Mouse (Mus musculus): ENCODE data around the gene Olfr126. TPM values are rescaled to one million over a fixed set of nuclear protein-coding genes. Genes with fewer than 3 reads are reported as not detected.

The Olfr126 gene
- polyA plus RNA-seq (2014; fragmentation: Nextera tagmentation; extraction: Ambion mirVana): not detected in 2 replicates

DNA sequence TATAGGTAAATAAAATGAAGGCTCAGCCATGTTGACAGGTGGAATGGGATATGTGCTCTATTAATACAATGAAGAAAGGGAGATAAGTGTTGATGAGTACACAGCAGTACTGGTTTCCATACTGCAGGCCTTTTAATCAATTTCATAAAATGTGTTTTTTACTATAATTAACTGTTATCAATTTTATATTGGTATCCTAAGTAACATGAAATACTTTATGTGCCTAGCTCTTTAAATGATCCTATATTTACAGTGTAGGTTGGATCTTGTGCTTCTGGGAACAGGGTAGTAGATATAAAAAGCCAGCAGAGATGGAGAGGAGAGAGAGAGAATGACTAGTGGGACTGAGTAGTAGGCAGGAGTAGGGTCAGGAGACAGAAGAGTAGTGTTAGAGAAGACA is at the start of gene Olfr126:
TSS of gene Olfr126 (plus strand) at position 301 of the 400 bp plus-strand sequence.
- ATAC-seq (ENCODE audit: low read depth): no peak
- Histone ChIP-seq H3K27ac (ENCODE audit: low read depth, low read length) (no peak within 1 kb of the TSS), H3K4me1 (ENCODE audit: control insufficient read depth, insufficient read depth, low read length) (no peaks in the 10 kb centered on the region), H3K4me2 (ENCODE audit: low read depth, low read length) (no peak within 1 kb of the TSS), H3K36me3 (ENCODE audit: control insufficient read depth, insufficient read depth, low read length) (no peaks in the 10 kb centered on the region), H3K9ac (replicated peaks; ENCODE audit: low read depth, low read length) (no peak within 1 kb of the TSS), H3K27me3 (ENCODE audit: control insufficient read depth, insufficient read depth, low read length) (no peaks in the 10 kb centered on the region), H3K4me3 (ENCODE audit: low read depth, low read length) (no peak within 1 kb of the TSS), H3K9me3 (ENCODE audit: control insufficient read depth, low read length) (no peaks in the 10 kb centered on the region)

DNA sequence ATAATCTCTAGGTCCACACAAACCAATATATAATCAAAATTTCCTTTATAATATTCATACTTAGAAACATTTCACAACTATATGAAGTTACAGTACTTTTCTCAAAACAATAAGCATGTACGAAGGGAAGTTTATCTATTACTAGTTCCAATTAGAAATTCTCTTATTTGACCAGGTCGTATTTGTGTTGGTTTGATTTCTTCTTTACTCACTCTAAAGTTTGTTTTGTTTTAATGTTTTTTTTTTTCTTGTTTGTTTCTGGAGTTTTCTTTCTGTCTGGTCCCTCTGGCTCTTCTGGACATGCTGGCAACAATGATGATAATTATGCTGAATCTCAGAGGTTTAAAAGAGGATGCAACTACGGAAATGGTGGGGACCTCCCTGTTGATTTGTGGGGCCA is 47.7 kb upstream of the Olfr126 start, which contains the start of gene Olfr124:
TSS of gene Olfr124 (plus strand) at position 301 of the 400 bp plus-strand sequence.
- no peaks in the 10 kb centered on the region for H3K9me3 ChIP-seq (ENCODE audit: control insufficient read depth, low read length)
- no peak within 1 kb of the TSS for H3K4me3 ChIP-seq (ENCODE audit: low read depth, low read length)
- no peak within 1 kb of the TSS for H3K27ac ChIP-seq (ENCODE audit: low read depth, low read length)
- no peaks in the 10 kb centered on the region for H3K27me3 ChIP-seq (ENCODE audit: control insufficient read depth, insufficient read depth, low read length)
- no peak within 1 kb of the TSS for H3K4me2 ChIP-seq (ENCODE audit: low read depth, low read length)
- H3K9ac ChIP-seq (replicated peaks; ENCODE audit: low read depth, low read length): no peak within 1 kb of the TSS
- H3K36me3 ChIP-seq (ENCODE audit: control insufficient read depth, insufficient read depth, low read length): no peaks in the 10 kb centered on the region
- no peaks in the 10 kb centered on the region for H3K4me1 ChIP-seq (ENCODE audit: control insufficient read depth, insufficient read depth, low read length)
- 89% methylated on average over 3 of the region's 3 CpGs for WGBS
- ATAC-seq (ENCODE audit: low read depth): no peak

DNA sequence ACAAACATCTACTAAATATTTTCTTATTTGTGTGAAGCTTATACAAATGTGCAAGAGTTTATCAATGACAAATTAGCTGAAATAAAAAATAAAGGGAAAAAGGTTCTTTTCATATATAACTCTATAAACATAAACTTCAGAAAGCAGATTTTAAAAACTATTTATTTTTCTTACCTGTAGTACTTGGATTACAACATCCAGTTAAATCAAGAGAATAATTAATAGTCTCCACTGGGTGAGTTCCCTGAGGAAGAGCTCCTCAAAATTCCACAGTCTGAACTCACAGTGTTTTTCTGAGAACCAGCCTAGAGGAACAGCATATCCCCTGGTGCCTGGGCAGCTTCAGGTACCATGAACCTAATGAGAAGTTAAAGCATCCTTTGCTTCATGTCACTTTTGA is 14.6 kb upstream of the Olfr126 start, which contains the start of gene Olfr125:
TSS of gene Olfr125 (plus strand) at position 301 of the 400 bp plus-strand sequence.
- H3K9me3 ChIP-seq (ENCODE audit: control insufficient read depth, low read length): no peaks in the 10 kb centered on the region
- H3K4me3 ChIP-seq (ENCODE audit: low read depth, low read length): no peak within 1 kb of the TSS
- no peak within 1 kb of the TSS for H3K4me2 ChIP-seq (ENCODE audit: low read depth, low read length)
- no peak for ATAC-seq (ENCODE audit: low read depth)
- H3K27me3 ChIP-seq (ENCODE audit: control insufficient read depth, insufficient read depth, low read length): no peaks in the 10 kb centered on the region
- no peak within 1 kb of the TSS for H3K9ac ChIP-seq (replicated peaks; ENCODE audit: low read depth, low read length)
- H3K36me3 ChIP-seq (ENCODE audit: control insufficient read depth, insufficient read depth, low read length): no peaks in the 10 kb centered on the region
- H3K4me1 ChIP-seq (ENCODE audit: control insufficient read depth, insufficient read depth, low read length): no peaks in the 10 kb centered on the region
- H3K27ac ChIP-seq (ENCODE audit: low read depth, low read length): no peak within 1 kb of the TSS

DNA sequence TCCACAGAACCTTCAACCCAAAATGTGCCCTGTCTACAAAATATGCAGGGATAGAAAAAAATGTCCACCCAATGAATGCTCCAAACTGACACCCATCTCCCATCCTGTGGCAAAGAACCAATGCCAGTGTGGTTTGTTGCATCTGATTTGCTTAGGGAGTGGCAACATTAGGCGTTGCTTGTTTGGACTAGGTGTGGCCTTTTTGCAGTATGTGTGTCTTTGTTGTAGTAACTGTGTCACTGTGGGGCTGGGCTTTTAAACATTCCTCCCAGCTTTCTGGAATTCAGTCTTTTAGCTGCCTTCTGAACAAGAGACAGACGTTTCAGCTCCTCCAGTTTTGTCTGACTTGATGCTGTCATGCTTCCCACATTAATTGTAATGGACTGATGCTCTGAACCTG is 16.6 kb downstream of the Olfr126 start:
- Histone ChIP-seq H3K36me3 (ENCODE audit: control insufficient read depth, insufficient read depth, low read length) (no peaks in the 10 kb centered on the region), H3K4me2 (ENCODE audit: low read depth, low read length) (no peak overlapping the region), H3K27me3 (ENCODE audit: control insufficient read depth, insufficient read depth, low read length) (no peaks in the 10 kb centered on the region), H3K9ac (replicated peaks; ENCODE audit: low read depth, low read length) (no peak overlapping the region), H3K27ac (ENCODE audit: low read depth, low read length) (no peak overlapping the region), H3K9me3 (ENCODE audit: control insufficient read depth, low read length) (no peaks in the 10 kb centered on the region; the same call in 1 of the 2 replicates), H3K4me3 (ENCODE audit: low read depth, low read length) (no peak overlapping the region), H3K4me1 (ENCODE audit: control insufficient read depth, insufficient read depth, low read length) (no peaks in the 10 kb centered on the region)
- ATAC-seq (ENCODE audit: low read depth): no peak
- WGBS: 73% methylated on average over 2 of the region's 2 CpGs

DNA sequence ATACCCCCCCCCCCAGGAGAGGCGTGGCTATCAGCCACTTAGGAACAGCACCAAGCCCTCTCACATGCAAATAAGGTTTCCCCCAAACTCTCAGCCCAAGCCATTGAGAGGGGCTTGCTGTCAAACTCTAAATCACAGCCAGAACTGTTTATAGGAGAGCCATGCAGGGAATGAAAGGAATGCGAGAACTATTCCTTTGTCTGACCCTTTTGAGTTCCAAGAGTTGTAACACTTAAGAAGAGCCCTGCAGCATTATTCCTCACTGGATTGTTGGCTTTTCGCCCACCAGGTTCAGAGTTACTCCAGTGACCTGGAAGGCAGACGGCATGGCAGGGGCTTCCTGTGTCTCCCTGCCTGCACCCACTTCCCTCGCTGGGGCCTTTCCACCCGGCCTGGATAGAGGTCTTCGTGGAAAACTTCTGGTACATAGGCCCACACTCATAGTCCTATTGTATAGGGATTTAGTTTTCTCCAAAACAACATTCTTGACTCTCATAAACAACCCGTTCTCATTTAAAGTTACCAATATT is 22.5 kb downstream of the Olfr126 start:
- no peak; the same call in 1 of the 2 replicates for ATAC-seq (ENCODE audit: low read depth)
- H3K4me3 ChIP-seq (ENCODE audit: low read depth, low read length): no peak overlapping the region
- 9% methylated on average over 8 of the region's 8 CpGs for WGBS
- no peaks in the 10 kb centered on the region for H3K27me3 ChIP-seq (ENCODE audit: control insufficient read depth, insufficient read depth, low read length)
- no peaks in the 10 kb centered on the region for H3K9me3 ChIP-seq (ENCODE audit: control insufficient read depth, low read length)
- no peak overlapping the region for H3K27ac ChIP-seq (ENCODE audit: low read depth, low read length)
- H3K9ac ChIP-seq (replicated peaks; ENCODE audit: low read depth, low read length): no peak overlapping the region
- H3K36me3 ChIP-seq (ENCODE audit: control insufficient read depth, insufficient read depth, low read length): no peaks in the 10 kb centered on the region
- H3K4me2 ChIP-seq (ENCODE audit: low read depth, low read length): no peak overlapping the region
- H3K4me1 ChIP-seq (ENCODE audit: control insufficient read depth, insufficient read depth, low read length): no peaks in the 10 kb centered on the region

DNA sequence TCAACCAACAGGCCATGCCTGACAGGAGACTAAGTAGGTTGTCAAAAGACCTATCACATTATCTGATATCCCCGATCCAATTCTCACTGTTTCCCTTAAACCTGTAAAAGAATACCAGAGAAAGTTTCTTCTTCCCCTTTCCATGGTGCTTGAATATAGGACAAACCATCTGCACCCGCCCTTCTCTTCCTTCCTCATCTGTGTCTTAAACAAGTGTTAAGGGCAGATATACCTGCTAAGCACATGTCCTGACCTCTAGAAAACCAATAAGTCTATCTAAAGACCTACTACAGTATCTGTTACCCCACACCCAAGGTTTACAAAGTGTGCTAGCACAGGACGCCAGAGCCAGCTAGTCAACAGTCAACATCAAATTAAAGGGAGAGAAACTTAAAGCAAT is 26.5 kb downstream of the Olfr126 start:
- H3K27ac ChIP-seq (ENCODE audit: low read depth, low read length): no peak overlapping the region
- no peaks in the 10 kb centered on the region for H3K36me3 ChIP-seq (ENCODE audit: control insufficient read depth, insufficient read depth, low read length)
- H3K27me3 ChIP-seq (ENCODE audit: control insufficient read depth, insufficient read depth, low read length): no peaks in the 10 kb centered on the region
- H3K9me3 ChIP-seq (ENCODE audit: control insufficient read depth, low read length): no peaks in the 10 kb centered on the region
- no peak overlapping the region for H3K4me3 ChIP-seq (ENCODE audit: low read depth, low read length)
- no peaks in the 10 kb centered on the region for H3K4me1 ChIP-seq (ENCODE audit: control insufficient read depth, insufficient read depth, low read length)
- no peak overlapping the region for H3K9ac ChIP-seq (replicated peaks; ENCODE audit: low read depth, low read length)
- no peak overlapping the region for H3K4me2 ChIP-seq (ENCODE audit: low read depth, low read length)
- WGBS: 87% methylated on average over 3 of the region's 3 CpGs
- no peak for ATAC-seq (ENCODE audit: low read depth)

DNA sequence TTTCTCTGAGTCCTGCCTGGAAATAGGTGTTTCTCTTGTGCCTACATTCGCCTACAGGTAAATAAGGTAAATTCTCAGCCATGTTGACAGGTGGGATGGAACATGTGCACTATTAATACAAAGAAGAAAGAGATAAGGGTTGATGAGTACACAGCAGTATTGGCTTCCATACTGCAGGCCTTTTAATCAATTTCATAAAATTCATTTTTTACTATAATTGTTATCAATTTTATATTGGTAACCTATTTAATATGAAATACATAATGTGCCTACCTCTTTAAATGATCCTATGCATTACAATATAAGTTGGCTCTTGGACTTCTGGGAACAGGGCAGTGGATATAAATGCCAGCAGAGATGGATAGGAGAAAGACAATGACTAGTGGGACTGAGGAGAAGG is 52.9 kb downstream of the Olfr126 start, which contains the start of gene Olfr127:
TSS of gene Olfr127 (plus strand) at position 301 of the 400 bp plus-strand sequence.
- no peak for ATAC-seq (ENCODE audit: low read depth)
- 79% methylated on average over 1 of the region's 1 CpGs for WGBS
- Histone ChIP-seq H3K27ac (ENCODE audit: low read depth, low read length) (no peak within 1 kb of the TSS), H3K9ac (replicated peaks; ENCODE audit: low read depth, low read length) (no peak within 1 kb of the TSS), H3K36me3 (ENCODE audit: control insufficient read depth, insufficient read depth, low read length) (no peaks in the 10 kb centered on the region), H3K4me1 (ENCODE audit: control insufficient read depth, insufficient read depth, low read length) (no peaks in the 10 kb centered on the region), H3K4me3 (ENCODE audit: low read depth, low read length) (no peak within 1 kb of the TSS), H3K4me2 (ENCODE audit: low read depth, low read length) (no peak within 1 kb of the TSS), H3K9me3 (ENCODE audit: control insufficient read depth, low read length) (no peaks in the 10 kb centered on the region), H3K27me3 (ENCODE audit: control insufficient read depth, insufficient read depth, low read length) (no peaks in the 10 kb centered on the region)

Other genes with a start within 250 kb of the Olfr126 start
- not detected in 2 replicates for gene Olfr115, start 220.4 kb upstream of the Olfr126 start, polyA plus RNA-seq (2014; fragmentation: Nextera tagmentation; extraction: Ambion mirVana)
- not detected in 2 replicates for gene Olfr116, start 220.3 kb upstream of the Olfr126 start, polyA plus RNA-seq (2014; fragmentation: Nextera tagmentation; extraction: Ambion mirVana)
- gene Olfr117, start 183.7 kb upstream of the Olfr126 start, polyA plus RNA-seq (2014; fragmentation: Nextera tagmentation; extraction: Ambion mirVana): not detected in 2 replicates
- not detected in 2 replicates for gene Olfr118, start 180.5 kb upstream of the Olfr126 start, polyA plus RNA-seq (2014; fragmentation: Nextera tagmentation; extraction: Ambion mirVana)
- not detected in 2 replicates for gene Olfr119, start 150.9 kb upstream of the Olfr126 start, polyA plus RNA-seq (2014; fragmentation: Nextera tagmentation; extraction: Ambion mirVana)
- not detected in 2 replicates for gene Olfr120, start 125.7 kb upstream of the Olfr126 start, polyA plus RNA-seq (2014; fragmentation: Nextera tagmentation; extraction: Ambion mirVana)
- not detected in 2 replicates for gene Olfr121, start 98.6 kb upstream of the Olfr126 start, polyA plus RNA-seq (2014; fragmentation: Nextera tagmentation; extraction: Ambion mirVana)
- not detected in 2 replicates for gene Olfr122, start 78.9 kb upstream of the Olfr126 start, polyA plus RNA-seq (2014; fragmentation: Nextera tagmentation; extraction: Ambion mirVana)
- not detected in 2 replicates for gene Olfr123, start 54.0 kb upstream of the Olfr126 start, polyA plus RNA-seq (2014; fragmentation: Nextera tagmentation; extraction: Ambion mirVana)
- gene Olfr124, start 47.6 kb upstream of the Olfr126 start, polyA plus RNA-seq (2014; fragmentation: Nextera tagmentation; extraction: Ambion mirVana): not detected in 2 replicates
- not detected in 2 replicates for gene Olfr125, start 14.5 kb upstream of the Olfr126 start, polyA plus RNA-seq (2014; fragmentation: Nextera tagmentation; extraction: Ambion mirVana)
- not detected in 2 replicates for gene Olfr127, start 53.0 kb downstream of the Olfr126 start, polyA plus RNA-seq (2014; fragmentation: Nextera tagmentation; extraction: Ambion mirVana)
- not detected in 2 replicates for gene Olfr128, start 73.1 kb downstream of the Olfr126 start, polyA plus RNA-seq (2014; fragmentation: Nextera tagmentation; extraction: Ambion mirVana)
- gene Olfr761, start 105.6 kb downstream of the Olfr126 start, polyA plus RNA-seq (2014; fragmentation: Nextera tagmentation; extraction: Ambion mirVana): not detected in 2 replicates
- gene Olfr129, start 212.6 kb downstream of the Olfr126 start, polyA plus RNA-seq (2014; fragmentation: Nextera tagmentation; extraction: Ambion mirVana): not detected in 2 replicates
- not detected in 2 replicates for gene Olfr130, start 216.4 kb downstream of the Olfr126 start, polyA plus RNA-seq (2014; fragmentation: Nextera tagmentation; extraction: Ambion mirVana)
- not detected in 2 replicates for gene Olfr131, start 241.2 kb downstream of the Olfr126 start, polyA plus RNA-seq (2014; fragmentation: Nextera tagmentation; extraction: Ambion mirVana)